Mouse (Mus musculus) hindbrain, postnatal 0 days (tissue): ENCODE results near the gene Foxp1. TPM values are rescaled to one million over a fixed set of nuclear protein-coding genes. Genes with fewer than 3 reads are reported as not detected.

Experiments
- ATAC-seq: fragments of 200-750 bp; cut with Nextera tagmentation; 2 replicates; pipeline ENCODE4 v1.8.0; 2017; ENCODE audit warnings: mild to moderate bottlenecking, moderate TSS enrichment, moderate library complexity
- DNase-seq: peaks from one replicate; pipeline ENCODE4 v3.0.0-alpha.2; 2015; ENCODE audit warnings: low spot score
- H3K27ac ChIP-seq: fragments of 300-500 bp; sonication (generic); 2 replicates; pipeline ENCODE4 v1.5.1; 2014; ENCODE audit warnings: mild to moderate bottlenecking
- H3K27me3 ChIP-seq: fragments of 300-500 bp; sonication (generic); 2 replicates; pipeline ENCODE4 v1.6.1; 2014; ENCODE audit warnings: low read length, mixed read lengths; ENCODE audit not compliant: insufficient read depth
- H3K36me3 ChIP-seq: fragments of 300-500 bp; sonication (generic); 2 replicates; pipeline ENCODE4 v1.6.1; 2014; ENCODE audit warnings: low read length, mixed read lengths; ENCODE audit not compliant: insufficient read depth
- H3K4me1 ChIP-seq: fragments of 300-500 bp; sonication (generic); 2 replicates; pipeline ENCODE4 v1.6.1; 2014; ENCODE audit warnings: antibody characterized with exemption, low read length, mixed read lengths; ENCODE audit not compliant: insufficient read depth
- H3K4me2 ChIP-seq: fragments of 300-500 bp; sonication (generic); 2 replicates; pipeline ENCODE4 v1.6.1; 2014; ENCODE audit warnings: low read depth, mild to moderate bottlenecking, low read length, moderate library complexity, mixed read lengths
- H3K4me3 ChIP-seq: fragments of 300-500 bp; sonication (generic); 2 replicates; pipeline ENCODE4 v1.5.1; 2014; ENCODE audit warnings: low read length
- H3K9ac ChIP-seq: fragments of 300-500 bp; sonication (generic); replicated peaks from 2 replicates; pipeline ENCODE4 v1.6.1; 2014; ENCODE audit warnings: mild to moderate bottlenecking, low read length, moderate library complexity, mixed read lengths
- H3K9me3 ChIP-seq: fragments of 300-500 bp; sonication (generic); 2 replicates; pipeline ENCODE4 v1.6.1; 2016; ENCODE audit warnings: low read length, mixed read lengths
- CTCF ChIP-seq: IDR thresholded peaks from 2 replicates; pipeline ENCODE4 v1.5.1; 2016; ENCODE audit warnings: antibody characterized with exemption, control low read depth, low read depth
- WGBS: fragments of 180-500 bp; shearing (Covaris S2); extraction: QIAGEN DNeasy Blood & Tissue Kit; methylation state at CpG from one replicate; pipeline ENCODE4 v1.1.7; 2014; 5-methylcytosine and 5-hydroxymethylcytosine counted together
- polyA plus RNA-seq: library from polyadenylated mRNA; unstranded; fragments of >200 nt; fragmentation: Nextera tagmentation; extraction: Ambion mirVana; gene quantifications from 2 replicates; pipeline ENCODE4 v1.2.1, GENCODE M21; 2015
- total RNA-seq: library from RNA; depleted of rRNA; stranded (reverse); fragments of >200 nt; gene quantifications from 2 replicates; pipeline ENCODE4 v1.2.3, GENCODE M21; 2014

Gene Foxp1
- total and polyA plus RNA-seq, 2 experiments from 2014 or later = 53.6 to 54.8 TPM

DNA sequence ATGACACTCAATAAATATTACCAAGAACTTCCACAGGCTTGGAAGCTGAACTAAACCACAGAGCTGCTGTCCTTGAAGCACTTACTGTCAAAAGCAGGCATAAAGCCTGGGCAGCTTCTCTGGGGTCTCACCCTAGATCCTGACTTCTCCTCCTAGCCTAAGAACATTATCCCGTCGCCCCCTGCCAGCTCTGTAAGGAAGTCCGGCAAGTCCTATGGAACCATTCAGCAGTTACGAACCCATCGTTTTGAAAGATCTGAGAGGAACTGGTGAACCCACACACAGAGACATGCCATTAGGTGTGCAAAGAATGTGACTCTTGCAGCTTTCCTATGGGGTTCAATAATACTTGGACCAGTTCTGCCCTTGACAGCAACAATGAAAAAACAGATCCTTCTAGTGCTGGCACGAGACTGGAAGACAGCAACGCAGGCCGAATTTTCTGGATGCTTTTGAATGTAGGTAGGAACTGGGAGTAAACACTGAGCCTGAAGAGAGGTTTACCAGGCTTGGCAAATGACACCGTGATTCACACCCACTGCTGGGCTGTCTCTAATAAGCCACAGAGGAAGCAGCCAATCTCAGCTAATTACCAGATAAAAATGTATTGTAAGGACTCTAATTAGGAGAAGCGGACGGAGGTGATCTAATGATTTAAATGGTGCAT, 574.9 kb downstream of the Foxp1 start:
- H3K4me3 ChIP-seq = no peak overlapping the region
- no peak overlapping the region for H3K27ac ChIP-seq
- ATAC-seq = no peak
- H3K9me3 ChIP-seq = no peaks in the 10 kb centered on the region
- H3K27me3 ChIP-seq = no peaks in the 10 kb centered on the region
- no peak overlapping the region for H3K9ac ChIP-seq
- 56% methylated on average over 11 of the region's 11 CpGs for WGBS
- no peak overlapping the region for H3K4me2 ChIP-seq
- DNase-seq = peak; percentile 28
- no peak for TF ChIP-seq CTCF
- 0 out of 2 replicates have a peak, but pooled peaks cover 4% of the 10 kb centered on the region for H3K4me1 ChIP-seq
- H3K36me3 ChIP-seq = no peaks in the 10 kb centered on the region

DNA sequence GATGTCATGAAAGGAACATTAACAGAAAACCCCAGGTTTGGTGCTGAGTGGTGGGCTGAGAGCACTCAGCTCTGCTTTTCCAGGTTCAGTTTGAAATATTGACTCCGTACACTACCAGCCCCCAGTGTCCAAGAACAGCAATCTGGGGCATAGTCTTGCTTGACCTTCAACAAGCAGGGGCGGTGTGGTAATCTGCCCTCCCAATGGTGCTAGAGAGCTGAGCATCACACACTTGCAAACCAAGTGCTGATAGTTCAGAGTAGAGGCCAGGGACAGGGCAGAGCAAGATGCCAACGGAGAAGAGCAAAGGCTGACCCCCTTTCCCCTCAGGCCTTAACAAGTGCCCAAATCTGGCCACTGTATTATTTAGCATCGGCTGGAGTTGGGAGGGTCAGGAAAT, 575.8 kb downstream of the Foxp1 start:
- H3K27ac ChIP-seq = no peak overlapping the region
- H3K4me1 ChIP-seq = 0 out of 2 replicates have a peak, but pooled peaks cover 4% of the 10 kb centered on the region
- H3K9ac ChIP-seq = no peak overlapping the region
- H3K36me3 ChIP-seq = no peaks in the 10 kb centered on the region
- no peak overlapping the region for H3K4me3 ChIP-seq
- no peak overlapping the region for H3K4me2 ChIP-seq
- ATAC-seq = no peak
- no peaks in the 10 kb centered on the region for H3K9me3 ChIP-seq
- 94% methylated on average over 4 of the region's 4 CpGs for WGBS
- no peak for TF ChIP-seq CTCF
- H3K27me3 ChIP-seq = no peaks in the 10 kb centered on the region
- no peak for DNase-seq

DNA sequence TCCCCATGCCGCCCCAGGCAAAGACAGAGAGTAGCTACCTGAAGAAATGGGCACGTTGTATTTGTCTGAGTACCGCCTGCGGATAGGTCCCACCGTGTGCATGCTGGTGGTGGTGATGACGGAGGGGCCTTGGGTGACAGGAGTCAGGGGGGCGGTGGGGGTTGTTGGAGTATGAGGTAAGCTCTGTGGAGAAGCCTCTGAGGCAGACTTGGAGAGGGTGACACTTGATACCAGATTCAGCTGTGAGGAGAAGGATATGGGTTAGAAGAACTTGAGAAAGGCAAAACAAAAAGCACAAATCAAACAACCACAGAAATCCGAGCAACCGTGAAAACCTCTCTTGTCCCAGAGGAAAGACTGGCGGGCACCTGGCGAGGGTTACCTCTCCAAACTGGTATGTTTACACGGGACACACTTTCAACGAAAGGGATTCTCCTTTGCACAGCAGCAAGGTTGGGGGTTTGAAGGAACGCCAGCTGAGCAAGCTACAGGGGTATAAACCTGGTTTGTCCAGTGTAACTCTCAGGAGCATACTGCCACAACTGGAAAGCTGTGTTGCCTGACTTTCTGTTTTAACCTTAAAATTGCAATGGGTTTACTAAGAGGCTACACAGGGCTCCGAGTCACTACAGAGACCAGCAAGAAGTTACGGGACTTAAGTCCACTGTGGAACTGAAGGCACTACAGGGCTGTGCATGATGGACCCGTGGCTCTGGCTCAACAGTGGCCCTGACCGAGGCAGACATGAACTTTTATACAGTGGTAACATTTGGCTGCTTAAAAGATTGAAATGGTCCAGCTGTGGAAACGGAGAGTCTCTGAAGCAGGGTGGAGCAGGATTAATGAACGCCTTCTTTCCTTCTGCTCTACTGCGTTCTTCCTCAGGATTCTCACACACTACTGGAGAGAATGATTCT, 576.8 kb downstream of the Foxp1 start:
- 0 out of 2 replicates have a peak, but pooled peaks cover 4% of the 10 kb centered on the region for H3K4me1 ChIP-seq

DNA sequence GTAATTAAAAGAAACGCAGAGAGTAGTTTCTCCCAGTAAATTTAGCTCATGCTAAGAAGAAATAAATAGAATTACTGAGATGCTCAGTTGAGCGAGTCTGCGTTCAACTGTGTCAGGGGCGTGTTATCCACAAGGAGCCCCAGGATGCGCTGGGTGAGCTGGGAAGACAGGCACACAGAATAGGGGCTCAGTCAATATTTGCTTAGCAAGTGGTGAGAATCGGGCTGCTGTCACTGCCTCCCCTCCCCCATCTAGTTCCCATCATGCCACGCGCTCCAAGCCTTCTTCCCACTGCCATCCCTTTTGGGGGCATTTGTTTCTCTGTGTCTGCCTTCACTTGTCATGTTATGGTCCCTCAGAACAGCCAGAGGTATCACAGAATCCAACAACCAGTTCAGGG, 584.2 kb downstream of the Foxp1 start:
- no peak overlapping the region for H3K27ac ChIP-seq

More for the DNA sequence above, 576.8 kb downstream of the Foxp1 start:
- no peak for ATAC-seq
- H3K9me3 ChIP-seq = no peaks in the 10 kb centered on the region
- no peak overlapping the region for H3K27ac ChIP-seq
- no peaks in the 10 kb centered on the region for H3K36me3 ChIP-seq
- TF ChIP-seq CTCF = no peak
- DNase-seq = no peak
- no peak overlapping the region for H3K4me2 ChIP-seq
- no peak overlapping the region for H3K9ac ChIP-seq
- WGBS = 90% methylated on average over 21 of the region's 21 CpGs
- H3K27me3 ChIP-seq = no peaks in the 10 kb centered on the region
- no peak overlapping the region for H3K4me3 ChIP-seq

DNA sequence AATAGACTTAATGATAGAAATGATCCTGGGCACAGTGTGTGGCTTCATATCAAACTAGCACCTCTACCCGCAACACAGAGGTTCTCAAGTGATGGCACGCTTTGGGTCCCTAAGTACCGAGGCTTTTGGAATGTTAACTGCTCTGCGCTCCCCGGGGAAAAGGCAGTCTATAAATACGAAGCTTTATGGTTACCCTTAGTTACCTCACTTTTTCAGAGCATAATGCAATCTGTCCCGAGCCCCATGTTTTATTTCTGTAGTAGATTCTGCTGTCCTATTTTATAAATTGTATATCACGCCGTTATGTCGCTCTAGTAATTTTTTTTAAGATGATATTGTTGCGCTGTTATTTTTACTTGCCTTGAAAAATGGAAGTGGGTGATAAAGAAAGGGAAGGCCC, 585.0 kb downstream of the Foxp1 start:
- 81% methylated on average over 11 of the region's 11 CpGs for WGBS
- no peak for ATAC-seq
- H3K4me1 ChIP-seq = no peaks in the 10 kb centered on the region
- H3K9ac ChIP-seq = no peak overlapping the region
- no peak for DNase-seq
- H3K4me2 ChIP-seq = no peak overlapping the region
- no peaks in the 10 kb centered on the region; the same call in 1 of the 2 replicates for H3K27me3 ChIP-seq
- H3K4me3 ChIP-seq = no peak overlapping the region
- H3K27ac ChIP-seq = no peak overlapping the region
- no peaks in the 10 kb centered on the region for H3K9me3 ChIP-seq
- H3K36me3 ChIP-seq = peaks cover 4% of the 10 kb centered on the region; the same call in 1 of the 2 replicates
- no peak for TF ChIP-seq CTCF

More for the DNA sequence above, 584.2 kb downstream of the Foxp1 start:
- TF ChIP-seq CTCF = no peak
- H3K9ac ChIP-seq = no peak overlapping the region
- no peak overlapping the region for H3K4me3 ChIP-seq
- H3K9me3 ChIP-seq = no peaks in the 10 kb centered on the region
- peaks cover 4% of the 10 kb centered on the region; the same call in 1 of the 2 replicates for H3K36me3 ChIP-seq
- WGBS = 65% methylated on average over 8 of the region's 8 CpGs
- H3K27me3 ChIP-seq = no peaks in the 10 kb centered on the region; the same call in 1 of the 2 replicates
- no peaks in the 10 kb centered on the region for H3K4me1 ChIP-seq
- H3K4me2 ChIP-seq = no peak overlapping the region
- no peak for DNase-seq
- ATAC-seq = no peak

DNA sequence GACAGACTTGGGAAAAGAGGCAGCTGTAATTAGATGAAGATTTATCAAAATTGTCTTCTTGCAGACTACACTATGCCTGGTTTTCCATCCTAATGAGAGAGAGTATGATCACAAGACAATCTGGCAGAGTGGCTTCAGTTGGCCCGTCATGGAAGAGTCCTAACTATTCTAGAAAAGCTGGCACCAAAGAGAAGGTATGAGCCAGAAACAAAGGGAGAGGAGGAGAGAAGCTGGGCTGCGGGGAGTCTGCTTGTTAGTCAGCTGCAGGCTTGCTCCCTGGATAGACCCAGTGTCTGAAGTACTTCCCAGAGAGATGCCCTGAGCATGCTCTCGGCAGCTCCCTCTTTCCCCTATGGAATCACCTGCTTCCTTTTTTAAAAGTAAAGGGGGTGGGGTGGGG, 586.1 kb downstream of the Foxp1 start:
- DNase-seq = no peak
- WGBS = 36% methylated on average over 3 of the region's 3 CpGs

More for the DNA sequence above, 586.1 kb downstream of the Foxp1 start:
- peaks cover 4% of the 10 kb centered on the region; the same call in 1 of the 2 replicates for H3K36me3 ChIP-seq
- H3K27ac ChIP-seq = no peak overlapping the region
- peak; percentile 43; the same call in 1 of the 2 replicates for ATAC-seq
- H3K4me3 ChIP-seq = no peak overlapping the region
- TF ChIP-seq CTCF = no peak
- no peaks in the 10 kb centered on the region; the same call in 1 of the 2 replicates for H3K27me3 ChIP-seq
- H3K9ac ChIP-seq = no peak overlapping the region
- H3K9me3 ChIP-seq = no peaks in the 10 kb centered on the region
- no peaks in the 10 kb centered on the region for H3K4me1 ChIP-seq
- no peak overlapping the region for H3K4me2 ChIP-seq
